Mouse (Mus musculus) stomach, postnatal 0 days (tissue): ENCODE measurements around the gene Kdm1b. TPM values are rescaled to one million over a fixed set of nuclear protein-coding genes. Genes with fewer than 3 reads are reported as not detected.

Experiments
- ATAC-seq: fragments of 200-750 bp; cut with Nextera tagmentation; 2 replicates; pipeline ENCODE4 v1.8.0; 2017; ENCODE audit not compliant: low FRiP score, low TSS enrichment
- DNase-seq: peaks from one replicate; pipeline ENCODE4 v3.0.0-alpha.2; 2016; ENCODE audit warnings: low spot score
- H3K27ac ChIP-seq: fragments of 300-500 bp; sonication (generic); replicated peaks from 2 replicates; pipeline ENCODE4 v1.5.1; 2014; ENCODE audit warnings: mild to moderate bottlenecking, control low read depth
- H3K27me3 ChIP-seq: fragments of 300-500 bp; sonication (generic); 2 replicates; pipeline ENCODE4 v1.6.1; 2014; ENCODE audit warnings: low read length; ENCODE audit not compliant: control insufficient read depth, insufficient read depth
- H3K36me3 ChIP-seq: fragments of 300-500 bp; sonication (generic); 2 replicates; pipeline ENCODE4 v1.6.1; 2014; ENCODE audit warnings: low read length, mixed read lengths; ENCODE audit not compliant: control insufficient read depth, insufficient read depth
- H3K4me1 ChIP-seq: fragments of 300-500 bp; sonication (generic); replicated peaks from 2 replicates; pipeline ENCODE4 v1.6.1; 2014; ENCODE audit warnings: antibody characterized with exemption; ENCODE audit not compliant: control insufficient read depth, insufficient read depth
- H3K4me2 ChIP-seq: fragments of 300-500 bp; sonication (generic); replicated peaks from 2 replicates; pipeline ENCODE4 v1.6.1; 2014; ENCODE audit warnings: low read depth, mild to moderate bottlenecking, control low read depth, moderate library complexity
- H3K4me3 ChIP-seq: fragments of 300-500 bp; sonication (generic); 2 replicates; pipeline ENCODE4 v1.5.1; 2014; ENCODE audit warnings: low read depth, low read length, control low read depth
- H3K9ac ChIP-seq: fragments of 300-500 bp; sonication (generic); 2 replicates; pipeline ENCODE4 v1.6.1; 2014; ENCODE audit warnings: mild to moderate bottlenecking, low read length, control low read depth, mixed read lengths
- H3K9me3 ChIP-seq: fragments of 300-500 bp; sonication (generic); 2 replicates; pipeline ENCODE4 v1.6.1; 2016; ENCODE audit warnings: low read length; ENCODE audit not compliant: control insufficient read depth
- CTCF ChIP-seq: IDR thresholded peaks from 2 replicates; pipeline ENCODE4 v1.5.1; 2016; ENCODE audit warnings: antibody characterized with exemption, low read depth, mild to moderate bottlenecking, moderate library complexity
- EP300 ChIP-seq: optimal IDR thresholded peaks from 2 replicates; pipeline ENCODE3; 2016; ENCODE audit warnings: antibody characterized with exemption
- WGBS: fragments of 180-500 bp; shearing (Covaris S2); extraction: QIAGEN DNeasy Blood & Tissue Kit; methylation state at CpG from one replicate; pipeline ENCODE4 v1.1.7; 2014; 5-methylcytosine and 5-hydroxymethylcytosine counted together
- polyA plus RNA-seq: library from polyadenylated mRNA; unstranded; fragments of >200 nt; fragmentation: Nextera tagmentation; extraction: Ambion mirVana; gene quantifications from 2 replicates; pipeline ENCODE4 v1.2.1, GENCODE M21; 2015

Gene Kdm1b
- polyA plus RNA-seq, 1 experiment from 2014 or later = 10.1 TPM

DNA sequence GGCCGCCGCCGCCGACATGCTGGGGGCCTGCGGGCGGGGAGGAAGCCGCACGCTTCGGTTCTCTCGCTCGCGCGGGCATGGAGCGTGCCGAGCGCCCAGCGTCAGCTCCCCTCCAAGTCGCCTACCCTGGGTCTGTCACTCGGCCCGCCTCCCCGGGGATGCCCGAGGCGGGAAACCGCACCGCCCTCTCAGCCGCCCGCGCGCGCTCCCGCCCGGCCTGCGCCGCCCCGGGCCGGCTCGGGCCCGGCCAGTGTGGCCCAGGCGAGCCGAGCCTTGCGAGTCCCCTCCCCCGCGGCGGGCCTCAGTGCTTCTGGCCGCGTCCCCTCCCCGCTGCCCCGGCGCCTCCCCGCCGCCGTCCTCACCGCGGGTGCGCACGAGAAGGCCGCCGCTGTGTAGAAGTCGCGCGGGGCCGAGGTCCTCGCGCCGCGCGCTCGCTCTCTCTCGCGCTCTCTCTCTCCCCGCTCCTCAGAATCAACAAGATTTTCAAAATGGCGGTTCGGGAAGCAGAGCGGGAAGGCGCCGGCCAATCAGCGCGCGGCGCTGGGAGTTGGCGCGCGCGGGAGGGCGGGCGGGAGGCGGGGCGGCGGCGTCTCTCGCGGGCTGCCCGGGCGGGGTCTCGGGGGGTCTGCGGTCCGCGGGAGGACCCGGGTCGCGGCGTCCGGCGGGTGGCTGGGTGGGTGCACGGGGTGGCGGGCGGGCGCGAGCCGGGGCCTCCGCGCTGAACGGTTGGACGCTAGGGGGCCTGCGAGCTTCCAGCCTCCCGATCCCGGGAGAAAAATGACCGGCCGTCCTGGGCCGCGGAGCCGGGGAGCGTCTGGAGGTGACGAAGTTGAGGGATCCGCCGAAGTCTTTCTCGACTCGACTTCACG, 62.6 kb downstream of the Kdm1b start, which contains the start of gene Dek:
Dek (minus strand) TSS at position 491 of the 869 bp plus-strand sequence.
- peak within 1 kb of the TSS; percentile 78 for H3K4me2 ChIP-seq
- peak within 1 kb of the TSS; percentile 96 for H3K9ac ChIP-seq
- DNase-seq (peak; percentile 90), ATAC-seq (peak; percentile 94)
- no peaks in the 10 kb centered on the region for H3K36me3 ChIP-seq
- no peak for TF ChIP-seq EP300
- TF ChIP-seq CTCF = peak; percentile 62
- no peaks in the 10 kb centered on the region for H3K4me1 ChIP-seq
- H3K27me3 ChIP-seq = no peaks in the 10 kb centered on the region
- no peaks in the 10 kb centered on the region for H3K9me3 ChIP-seq
- H3K27ac ChIP-seq = peak within 1 kb of the TSS; percentile 100
- WGBS = under 1% methylated on average over 96 of the region's 129 CpGs
- H3K4me3 ChIP-seq = peak within 1 kb of the TSS; percentile 96

DNA sequence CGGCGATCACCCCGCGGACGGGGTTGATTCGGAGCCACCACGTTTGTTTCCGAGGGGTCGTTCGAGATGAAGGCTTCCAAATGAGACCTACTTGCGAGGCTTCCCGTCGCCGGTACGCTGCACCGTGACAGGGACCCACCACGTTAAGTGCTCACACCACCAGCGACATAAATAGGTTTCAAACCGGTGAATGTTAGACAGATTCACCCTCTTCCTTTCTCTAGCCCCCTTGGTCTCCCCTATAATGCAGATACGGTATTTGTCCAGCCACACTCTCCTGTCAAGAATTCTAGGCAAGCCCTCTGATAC, 63.2 kb downstream of the Kdm1b start:
- no peak for DNase-seq
- H3K4me1 ChIP-seq = no peaks in the 10 kb centered on the region

DNA sequence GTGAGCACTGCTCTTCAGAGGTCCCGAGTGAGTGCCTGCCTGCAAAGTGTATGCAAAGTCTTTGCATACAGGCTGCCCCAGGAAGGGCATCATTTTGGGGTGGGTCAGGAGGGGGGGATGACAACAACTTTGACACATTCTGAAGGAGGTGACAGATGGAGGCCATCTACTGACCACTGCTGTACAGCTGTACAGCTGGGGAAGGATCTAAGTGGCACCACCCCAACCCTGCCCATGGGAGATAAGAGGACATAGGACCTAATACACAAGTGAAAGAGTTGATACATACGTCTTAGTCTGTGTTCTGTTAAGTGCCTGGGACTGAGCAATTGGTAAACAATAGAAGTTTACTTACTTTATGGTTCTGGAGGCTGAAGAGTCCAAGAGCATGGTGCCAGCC, 65.9 kb downstream of the Kdm1b start:
- no peak for ATAC-seq

More for the DNA sequence above, 63.2 kb downstream of the Kdm1b start:
- peak overlapping the region; percentile 100 for H3K27ac ChIP-seq
- no peaks in the 10 kb centered on the region for H3K36me3 ChIP-seq
- TF ChIP-seq CTCF (no peak), EP300 (no peak)
- peak overlapping the region; percentile 70 for H3K4me2 ChIP-seq
- no peaks in the 10 kb centered on the region for H3K27me3 ChIP-seq
- ATAC-seq = 0 out of 2 replicates have a peak, but pooled peaks have one; percentile 3
- H3K4me3 ChIP-seq = peak overlapping the region; percentile 96
- under 1% methylated on average over 20 of the region's 20 CpGs for WGBS
- peak overlapping the region; percentile 96 for H3K9ac ChIP-seq
- no peaks in the 10 kb centered on the region for H3K9me3 ChIP-seq

DNA sequence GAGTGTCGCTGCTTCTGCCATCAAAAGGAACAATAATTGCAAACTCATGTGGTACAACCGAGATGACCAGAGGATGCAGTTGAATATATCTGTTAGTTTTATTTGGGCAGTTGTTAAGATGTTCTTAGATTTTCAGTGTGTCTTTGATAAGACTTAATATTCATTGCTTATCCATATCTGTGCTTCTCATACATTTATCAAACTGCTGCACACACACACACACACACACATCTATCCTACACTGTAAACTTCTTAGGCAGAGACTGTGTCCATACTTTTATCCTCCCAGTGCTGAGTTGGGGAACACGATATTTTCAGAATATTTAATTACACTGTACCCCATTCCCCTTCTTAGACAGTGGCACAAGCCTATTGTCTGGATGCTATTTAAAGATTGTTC, 67.9 kb downstream of the Kdm1b start:
- TF ChIP-seq CTCF (no peak), EP300 (no peak)
- no peak for DNase-seq
- Histone ChIP-seq H3K27me3 (no peaks in the 10 kb centered on the region), H3K9ac (no peak overlapping the region), H3K36me3 (no peaks in the 10 kb centered on the region), H3K4me2 (no peak overlapping the region), H3K4me1 (no peaks in the 10 kb centered on the region), H3K4me3 (no peak overlapping the region), H3K9me3 (no peaks in the 10 kb centered on the region), H3K27ac (no peak overlapping the region)
- ATAC-seq = no peak
- 86% methylated on average over 3 of the region's 3 CpGs for WGBS

More for the DNA sequence above, 65.9 kb downstream of the Kdm1b start:
- Histone ChIP-seq H3K4me1 (no peaks in the 10 kb centered on the region), H3K36me3 (no peaks in the 10 kb centered on the region), H3K4me3 (no peak overlapping the region), H3K4me2 (no peak overlapping the region), H3K27ac (no peak overlapping the region), H3K9me3 (no peaks in the 10 kb centered on the region), H3K27me3 (no peaks in the 10 kb centered on the region), H3K9ac (no peak overlapping the region)
- DNase-seq = no peak
- WGBS = 45% methylated on average over 2 of the region's 2 CpGs
- TF ChIP-seq CTCF = no peak
- no peak for TF ChIP-seq EP300

DNA sequence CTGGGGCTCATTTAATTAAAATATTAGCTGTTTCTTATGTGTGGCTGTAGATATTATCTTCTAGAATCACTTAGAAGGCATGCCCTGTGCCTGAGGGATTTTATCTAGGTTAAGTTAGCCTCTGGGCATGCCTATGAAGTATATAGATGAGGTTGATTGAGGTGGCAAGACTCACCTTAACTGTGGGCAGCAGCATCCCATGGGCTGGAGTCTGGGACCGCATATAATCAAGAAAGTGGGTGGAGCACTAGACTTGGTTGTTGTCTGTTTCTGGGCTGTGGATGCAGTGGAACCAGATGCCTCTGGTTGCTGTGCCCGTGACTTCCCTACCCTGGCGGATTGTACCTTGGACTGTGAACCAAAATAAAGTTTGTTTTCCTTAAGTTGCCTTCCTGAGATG, 68.8 kb downstream of the Kdm1b start:
- H3K9me3 ChIP-seq = no peaks in the 10 kb centered on the region
- no peak overlapping the region for H3K9ac ChIP-seq
- no peak overlapping the region for H3K4me3 ChIP-seq
- H3K4me2 ChIP-seq = no peak overlapping the region
- WGBS = 79% methylated on average over 3 of the region's 3 CpGs
- DNase-seq = no peak
- no peaks in the 10 kb centered on the region for H3K27me3 ChIP-seq
- no peaks in the 10 kb centered on the region for H3K4me1 ChIP-seq
- ATAC-seq = no peak
- no peak overlapping the region for H3K27ac ChIP-seq
- TF ChIP-seq EP300 (no peak), CTCF (no peak)
- H3K36me3 ChIP-seq = no peaks in the 10 kb centered on the region

DNA sequence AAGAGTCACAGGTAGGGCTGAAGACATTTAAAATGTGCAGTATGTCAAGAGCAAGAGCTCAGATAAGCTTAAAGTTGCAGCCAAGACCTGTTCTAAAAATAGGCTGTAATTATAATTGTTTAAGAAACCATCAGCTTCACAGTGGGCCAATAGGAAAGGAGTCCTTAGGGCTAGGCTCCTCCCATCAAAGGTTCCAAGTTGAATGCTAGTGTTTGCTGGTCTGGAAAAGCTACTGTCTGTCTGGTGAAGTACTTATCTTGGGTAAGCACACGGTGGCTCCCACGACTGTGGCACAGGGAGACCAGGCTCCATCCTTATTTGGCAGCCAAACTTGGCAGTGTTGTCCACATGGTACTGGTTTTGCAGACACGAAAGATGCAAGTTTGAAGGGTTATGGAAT, 69.6 kb downstream of the Kdm1b start:
- no peaks in the 10 kb centered on the region for H3K36me3 ChIP-seq

More for the DNA sequence above, 69.6 kb downstream of the Kdm1b start:
- H3K4me2 ChIP-seq = no peak overlapping the region
- no peak for TF ChIP-seq EP300
- no peak for TF ChIP-seq CTCF
- no peaks in the 10 kb centered on the region for H3K27me3 ChIP-seq
- no peak overlapping the region for H3K4me3 ChIP-seq
- H3K9ac ChIP-seq = no peak overlapping the region
- no peak for ATAC-seq
- WGBS = 41% methylated on average over 3 of the region's 3 CpGs
- no peaks in the 10 kb centered on the region for H3K9me3 ChIP-seq
- no peaks in the 10 kb centered on the region for H3K4me1 ChIP-seq
- DNase-seq = no peak
- H3K27ac ChIP-seq = no peak overlapping the region
